Mouse (Mus musculus) intestine, postnatal 0 days (tissue): ENCODE data around the gene 9530077C05Rik. TPM values are rescaled to one million over a fixed set of nuclear protein-coding genes. Genes with fewer than 3 reads are reported as not detected.

Source experiments
- ATAC-seq: fragments of 200-750 bp; cut with Nextera tagmentation; 2 replicates; pipeline ENCODE4 v1.8.0; 2017; ENCODE audit warnings: mild to moderate bottlenecking, moderate TSS enrichment, moderate library complexity
- H3K27ac ChIP-seq: fragments of 300-500 bp; sonication (generic); 2 replicates; pipeline ENCODE4 v1.5.1; 2014; ENCODE audit warnings: mild to moderate bottlenecking, low read depth, low read length, moderate library complexity
- H3K27me3 ChIP-seq: fragments of 300-500 bp; sonication (generic); replicated peaks from 2 replicates; pipeline ENCODE4 v1.6.1; 2014; ENCODE audit warnings: low read length, mixed read lengths; ENCODE audit not compliant: control insufficient read depth, insufficient read depth
- H3K36me3 ChIP-seq: fragments of 300-500 bp; sonication (generic); 2 replicates; pipeline ENCODE4 v1.6.1; 2014; ENCODE audit warnings: mild to moderate bottlenecking, moderate library complexity; ENCODE audit not compliant: control insufficient read depth, insufficient read depth
- H3K4me1 ChIP-seq: fragments of 300-500 bp; sonication (generic); replicated peaks from 2 replicates; pipeline ENCODE4 v1.6.1; 2014; ENCODE audit warnings: antibody characterized with exemption, low read length, mixed read lengths; ENCODE audit not compliant: control insufficient read depth, insufficient read depth
- H3K4me2 ChIP-seq: fragments of 300-500 bp; sonication (generic); replicated peaks from 2 replicates; pipeline ENCODE4 v1.6.1; 2014; ENCODE audit warnings: low read depth, mild to moderate bottlenecking, moderate library complexity
- H3K4me3 ChIP-seq: fragments of 300-500 bp; sonication (generic); 2 replicates; pipeline ENCODE4 v1.5.1; 2014; ENCODE audit warnings: low read depth, low read length
- H3K9ac ChIP-seq: fragments of 300-500 bp; sonication (generic); 2 replicates; pipeline ENCODE4 v1.6.1; 2014; ENCODE audit warnings: mild to moderate bottlenecking, low read depth, low read length
- H3K9me3 ChIP-seq: fragments of 300-500 bp; sonication (generic); 2 replicates; pipeline ENCODE4 v1.6.1; 2016; ENCODE audit warnings: mixed run types; ENCODE audit not compliant: control insufficient read depth
- CTCF ChIP-seq: sonication (generic); IDR thresholded peaks from 2 replicates; pipeline ENCODE4 v1.5.1; 2016; ENCODE audit warnings: low read depth, mild to moderate bottlenecking, control low read depth, antibody characterized with exemption, moderate library complexity
- WGBS: fragments of 180-500 bp; shearing (Covaris S2); extraction: QIAGEN DNeasy Blood & Tissue Kit; methylation state at CpG from one replicate; pipeline ENCODE4 v1.1.7; 2014; 5-methylcytosine and 5-hydroxymethylcytosine counted together
- polyA plus RNA-seq: library from polyadenylated mRNA; unstranded; fragments of >200 nt; fragmentation: Nextera tagmentation; extraction: Ambion mirVana; gene quantifications from 2 replicates; pipeline ENCODE4 v1.2.1, GENCODE M21; 2015

Gene 9530077C05Rik
- polyA plus RNA-seq = 1.8 and 2.0 TPM in 2 replicates

DNA sequence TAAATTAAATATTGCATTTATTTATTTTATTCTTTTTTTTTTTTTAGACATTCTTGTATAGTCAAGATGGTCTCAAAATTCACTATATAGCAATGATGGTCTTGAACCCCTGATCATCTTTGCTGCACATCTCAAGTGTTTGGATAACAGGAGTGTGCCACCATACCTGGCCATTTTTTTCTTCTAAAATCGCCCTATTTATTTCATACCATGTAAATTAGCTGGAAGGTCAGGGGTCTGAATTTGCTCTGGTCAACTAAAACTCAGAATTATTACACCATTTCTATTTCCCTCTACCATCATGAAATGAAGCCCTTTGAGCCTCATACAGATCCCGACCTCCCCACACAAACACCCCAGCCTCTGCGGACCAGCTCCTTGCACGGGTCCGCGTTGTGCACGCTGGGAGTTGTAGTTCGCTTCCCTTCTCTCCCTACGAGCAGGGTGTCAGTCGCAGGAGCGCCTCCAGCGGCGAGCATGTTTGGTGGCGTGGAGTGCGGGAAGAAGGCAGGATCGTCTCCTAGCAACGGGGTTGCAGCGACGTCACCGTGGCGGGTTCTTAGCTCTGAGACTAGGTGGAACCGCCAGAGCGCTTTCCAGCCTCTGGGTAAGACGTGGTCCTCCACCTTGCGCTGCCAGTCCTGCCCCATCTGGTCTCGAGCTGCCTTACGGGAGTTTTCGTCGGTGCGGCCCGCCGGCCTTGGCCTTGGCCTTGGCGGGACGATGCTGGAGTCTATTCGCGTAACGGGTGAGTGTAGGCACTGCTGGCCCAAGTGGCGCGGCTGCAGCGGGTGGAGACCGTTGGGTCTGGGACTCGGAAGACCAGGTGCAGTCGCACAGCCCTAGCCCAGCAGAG lies at the start of gene 9530077C05Rik:
9530077C05Rik (plus strand) TSS at position 512 of the 856 bp plus-strand sequence.
- H3K27me3 ChIP-seq = no peaks in the 10 kb centered on the region
- H3K36me3 ChIP-seq = no peaks in the 10 kb centered on the region
- H3K27ac ChIP-seq = no peak within 1 kb of the TSS
- no peaks in the 10 kb centered on the region for H3K4me1 ChIP-seq
- TF ChIP-seq CTCF = peak; percentile 99
- peak within 1 kb of the TSS; percentile 47 for H3K4me3 ChIP-seq
- peak; percentile 97 for ATAC-seq
- H3K9ac ChIP-seq = no peak within 1 kb of the TSS
- under 1% methylated on average over 43 of the region's 43 CpGs for WGBS
- H3K4me2 ChIP-seq = peak within 1 kb of the TSS; percentile 73
- no peaks in the 10 kb centered on the region for H3K9me3 ChIP-seq

DNA sequence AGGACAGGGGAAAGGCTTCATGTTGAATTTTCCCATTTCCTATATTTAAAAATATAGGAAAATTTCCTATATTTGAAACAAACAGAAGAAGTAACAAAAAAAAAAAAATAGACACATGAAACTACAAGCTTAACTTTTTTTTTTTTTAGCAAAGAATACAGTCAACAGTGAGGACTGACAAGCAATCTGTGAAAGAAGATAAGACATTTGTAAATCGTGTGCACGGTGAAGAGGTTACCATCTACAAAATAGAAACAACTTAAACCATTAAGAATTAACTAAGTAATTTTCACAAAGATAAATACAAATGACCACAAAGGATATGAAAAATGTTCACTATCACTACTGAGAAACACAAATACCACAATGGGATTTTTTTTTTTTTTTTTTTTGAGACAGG lies 45.1 kb upstream of the 9530077C05Rik start:
- no peak for ATAC-seq
- Histone ChIP-seq H3K4me1 (no peaks in the 10 kb centered on the region), H3K9me3 (no peaks in the 10 kb centered on the region), H3K27me3 (no peaks in the 10 kb centered on the region), H3K4me3 (no peak overlapping the region), H3K36me3 (peaks cover 48% of the 10 kb centered on the region), H3K9ac (no peak overlapping the region), H3K4me2 (no peak overlapping the region), H3K27ac (no peak overlapping the region)
- TF ChIP-seq CTCF = no peak
- 88% methylated on average over 2 of the region's 2 CpGs for WGBS

DNA sequence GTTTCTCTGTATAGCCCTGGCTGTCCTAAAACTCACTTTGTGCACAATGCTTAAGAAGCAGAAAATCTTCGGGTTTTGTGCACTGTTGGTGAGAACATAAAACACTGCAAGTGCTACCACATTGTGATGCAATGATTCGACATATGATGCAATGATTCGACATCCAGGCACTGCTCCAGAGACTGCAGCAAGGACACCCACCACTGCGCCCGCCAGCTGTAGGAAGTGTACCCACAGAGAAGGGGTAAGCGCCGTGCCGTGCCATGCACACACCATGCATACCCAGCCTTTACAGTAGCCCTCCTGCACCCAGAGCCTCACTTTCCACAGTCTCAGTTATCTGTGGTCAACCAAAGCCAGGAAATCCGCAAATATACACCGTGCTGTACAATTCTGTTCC lies 44.7 kb upstream of the 9530077C05Rik start:
- no peaks in the 10 kb centered on the region for H3K4me1 ChIP-seq
- ATAC-seq = no peak
- no peak overlapping the region for H3K4me3 ChIP-seq
- H3K9ac ChIP-seq = no peak overlapping the region
- no peak for TF ChIP-seq CTCF
- no peak overlapping the region for H3K4me2 ChIP-seq
- no peaks in the 10 kb centered on the region for H3K27me3 ChIP-seq
- H3K27ac ChIP-seq = no peak overlapping the region
- H3K36me3 ChIP-seq = peaks cover 49% of the 10 kb centered on the region
- no peaks in the 10 kb centered on the region for H3K9me3 ChIP-seq
- WGBS = 94% methylated on average over 10 of the region's 10 CpGs

DNA sequence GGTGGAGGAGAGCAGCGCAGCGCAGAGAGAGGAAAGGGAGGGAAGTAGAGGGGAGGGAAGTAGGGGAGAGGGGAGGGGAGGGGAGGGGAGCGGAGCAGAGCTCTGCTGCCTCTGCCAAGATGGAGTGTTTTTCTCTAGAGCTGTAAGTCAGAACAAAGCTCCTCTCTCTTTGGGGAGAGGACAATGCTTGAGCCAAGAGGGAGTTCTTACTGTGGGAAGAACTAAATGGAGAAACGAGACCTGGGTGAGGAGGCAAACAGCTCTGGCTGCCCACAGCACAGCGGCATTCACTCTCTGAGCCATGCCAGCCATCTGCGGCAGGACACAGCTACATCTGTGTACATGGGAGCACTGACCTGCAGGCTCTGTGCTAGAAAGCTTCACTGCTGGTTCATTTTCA lies 43.3 kb upstream of the 9530077C05Rik start:
- H3K9ac ChIP-seq = no peak overlapping the region
- H3K36me3 ChIP-seq = peaks cover 49% of the 10 kb centered on the region
- H3K4me3 ChIP-seq = no peak overlapping the region
- H3K27ac ChIP-seq = no peak overlapping the region
- H3K4me1 ChIP-seq = no peaks in the 10 kb centered on the region
- WGBS = 76% methylated on average over 6 of the region's 6 CpGs
- no peak for TF ChIP-seq CTCF
- H3K9me3 ChIP-seq = no peaks in the 10 kb centered on the region
- no peak for ATAC-seq
- H3K4me2 ChIP-seq = no peak overlapping the region
- no peaks in the 10 kb centered on the region for H3K27me3 ChIP-seq

DNA sequence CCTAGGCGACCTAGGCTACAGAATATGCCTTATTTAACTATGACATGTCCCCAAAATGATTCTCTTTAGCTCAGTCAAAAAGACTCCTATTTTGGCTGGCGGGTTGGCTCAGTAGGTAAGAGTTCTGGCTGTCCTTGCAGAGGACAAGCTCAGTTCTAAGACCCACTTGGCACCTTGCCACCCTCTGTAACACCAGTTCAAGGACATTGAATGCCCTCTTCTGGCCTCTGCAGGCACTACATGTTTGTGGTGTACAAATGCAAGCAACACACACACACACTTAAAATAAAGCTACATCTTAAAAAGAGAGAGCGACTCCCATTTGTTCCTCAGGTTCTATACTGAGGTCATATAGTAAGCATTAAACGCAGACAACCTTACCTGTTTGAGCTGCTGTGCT lies 38.6 kb upstream of the 9530077C05Rik start:
- peak; percentile 52 for TF ChIP-seq CTCF
- 98% methylated on average over 4 of the region's 4 CpGs for WGBS
- no peak overlapping the region for H3K9ac ChIP-seq
- no peak for ATAC-seq
- H3K4me1 ChIP-seq = no peaks in the 10 kb centered on the region
- H3K36me3 ChIP-seq = peaks cover 55% of the 10 kb centered on the region
- H3K27ac ChIP-seq = no peak overlapping the region; the same call in 1 of the 2 replicates
- H3K4me3 ChIP-seq = no peak overlapping the region
- H3K9me3 ChIP-seq = no peaks in the 10 kb centered on the region
- H3K4me2 ChIP-seq = no peak overlapping the region
- H3K27me3 ChIP-seq = no peaks in the 10 kb centered on the region

DNA sequence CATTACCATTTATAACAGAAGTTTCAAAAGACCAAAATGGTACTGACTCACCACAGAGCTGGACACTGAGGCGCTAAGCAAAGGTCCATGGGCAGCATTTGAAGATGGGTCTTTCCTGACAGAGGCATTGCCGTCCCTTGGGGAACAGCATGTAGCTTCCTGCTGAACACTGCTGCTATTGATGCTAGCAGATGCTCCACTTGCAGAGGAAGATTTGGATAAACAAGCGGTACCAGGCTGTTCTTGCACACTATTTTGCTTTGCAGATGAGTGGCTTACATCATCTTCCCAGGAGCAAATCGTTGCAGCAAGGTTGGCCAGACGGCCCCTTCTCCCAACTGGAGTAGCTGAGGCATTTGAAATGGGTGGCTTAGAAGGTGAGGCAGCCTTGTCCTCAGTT lies 35.2 kb upstream of the 9530077C05Rik start:
- H3K36me3 ChIP-seq = peaks cover 48% of the 10 kb centered on the region
- no peak overlapping the region for H3K27ac ChIP-seq
- H3K4me2 ChIP-seq = no peak overlapping the region
- no peak overlapping the region for H3K4me3 ChIP-seq
- H3K4me1 ChIP-seq = no peaks in the 10 kb centered on the region
- ATAC-seq = no peak
- H3K9ac ChIP-seq = no peak overlapping the region
- TF ChIP-seq CTCF = no peak
- H3K9me3 ChIP-seq = no peaks in the 10 kb centered on the region
- WGBS = 85% methylated on average over 5 of the region's 5 CpGs
- H3K27me3 ChIP-seq = no peaks in the 10 kb centered on the region
